Mouse (Mus musculus) 3134 (cell line): ENCODE measurements at regions not wholly inside any gene's neighbourhood (a gene's known extent, or its start where the extent isn't known, plus 50 kb on each side); places are given as distances from the start of the nearest gene placed in this dataset.

ENCODE experiments used
- DNase-seq: peaks from one replicate; pipeline ENCODE4 v3.0.0-alpha.2; 2011; ENCODE audit warnings: low spot score; ENCODE audit not compliant: insufficient read length; ENCODE audit errors: extremely low read depth

- DNase-seq, result no peak
These were observed 662.4 kb upstream of the Jmjd1c start for GRCm38 (mm10) chr10:66433490-66433889.

- DNase-seq, result no peak
These were observed 625.2 kb upstream of the Jmjd1c start for GRCm38 (mm10) chr10:66470684-66471083.

- DNase-seq, result no peak
These were observed 623.9 kb upstream of the Jmjd1c start for GRCm38 (mm10) chr10:66472038-66472437.

- DNase-seq, result no peak
These were observed 620.7 kb upstream of the Jmjd1c start for GRCm38 (mm10) chr10:66475187-66475735.

GRCm38 (mm10) chr10:66490871-66491270 is 605.1 kb upstream of the Jmjd1c start:
- DNase-seq, result no peak

GRCm38 (mm10) chr10:66491850-66492249 is 604.1 kb upstream of the Jmjd1c start:
- DNase-seq, result no peak

GRCm38 (mm10) chr10:66539846-66540245 is 556.1 kb upstream of the Jmjd1c start:
- DNase-seq, result no peak

GRCm38 (mm10) chr10:66546656-66547055 is 549.3 kb upstream of the Jmjd1c start:
- no peak for DNase-seq

- no peak for DNase-seq
These were observed 548.3 kb upstream of the Jmjd1c start for GRCm38 (mm10) chr10:66547660-66548059.

- DNase-seq, result no peak
These were observed 547.9 kb upstream of the Jmjd1c start for GRCm38 (mm10) chr10:66548073-66548472.

GRCm38 (mm10) chr10:66552919-66553318 is 543.0 kb upstream of the Jmjd1c start:
- DNase-seq, result no peak

GRCm38 (mm10) chr10:66554259-66554658 is 541.7 kb upstream of the Jmjd1c start:
- DNase-seq, result no peak

- no peak for DNase-seq
These were observed 537.7 kb upstream of the Jmjd1c start for GRCm38 (mm10) chr10:66558097-66558840.

GRCm38 (mm10) chr10:66565374-66565773 is 530.6 kb upstream of the Jmjd1c start:
- no peak for DNase-seq

- peak; percentile 20 for DNase-seq
These were observed 520.9 kb upstream of the Jmjd1c start for GRCm38 (mm10) chr10:66574846-66575535.

GRCm38 (mm10) chr10:66593001-66593400 is 502.9 kb upstream of the Jmjd1c start:
- no peak for DNase-seq

GRCm38 (mm10) chr10:66593506-66593905 is 502.4 kb upstream of the Jmjd1c start:
- DNase-seq, result no peak

- no peak for DNase-seq
These were observed 498.0 kb upstream of the Jmjd1c start for GRCm38 (mm10) chr10:66597952-66598351.

- DNase-seq, result no peak
These were observed 488.8 kb upstream of the Jmjd1c start for GRCm38 (mm10) chr10:66607141-66607540.

- no peak for DNase-seq
These were observed 479.6 kb upstream of the Jmjd1c start for GRCm38 (mm10) chr10:66616280-66616679.

GRCm38 (mm10) chr10:66630996-66631395 is 464.9 kb upstream of the Jmjd1c start:
- no peak for DNase-seq
